Mouse (Mus musculus) adrenal gland, postnatal 36 days (tissue): ENCODE data around the gene Olfr1164. TPM values are rescaled to one million over a fixed set of nuclear protein-coding genes. Genes with fewer than 3 reads are reported as not detected.

Experiments
- DNase-seq, 2 experiments: peaks; one replicate each; pipeline ENCODE4 v3.0.0; 2021; ENCODE audit warnings: mixed read lengths in 1 of 2
- long read RNA-seq, 2 experiments: library from polyadenylated mRNA; stranded (forward); transcript quantifications; one replicate each; pipeline ENCODE4 v2.0.0; 2021; ENCODE audit warnings: borderline sequencing depth in 2 of 2
- total RNA-seq, 2 experiments: library from RNA; stranded (reverse); gene quantifications; 2 replicates each; pipeline ENCODE4 v1.2.3; 2021

Gene Olfr1164
- not detected for total RNA-seq
- long read RNA-seq, experiment 1, result 0 reads
- long read RNA-seq, experiment 2, result 0 reads

DNA sequence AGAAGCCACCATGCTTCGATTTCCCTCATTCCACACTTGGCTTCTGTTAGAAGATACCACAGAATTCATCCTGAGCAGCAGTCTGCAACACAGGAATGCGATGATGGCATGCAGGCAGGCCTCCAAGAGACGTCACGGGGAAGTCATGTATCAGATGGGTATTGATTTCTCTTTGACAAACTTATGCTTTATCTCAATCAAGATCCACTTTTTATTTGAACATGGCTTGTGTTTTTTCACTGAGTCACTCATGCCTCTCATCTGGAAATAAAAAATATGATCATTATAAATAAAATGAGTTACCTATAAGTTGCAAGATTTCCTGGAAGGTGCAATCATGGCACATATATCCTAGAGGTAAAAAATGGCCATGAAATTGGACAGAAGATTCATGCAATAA is at the start of gene Olfr1164:
Olfr1164 (minus strand) TSS at position 101 of the 400 bp plus-strand sequence.
- DNase-seq, result no peak

DNA sequence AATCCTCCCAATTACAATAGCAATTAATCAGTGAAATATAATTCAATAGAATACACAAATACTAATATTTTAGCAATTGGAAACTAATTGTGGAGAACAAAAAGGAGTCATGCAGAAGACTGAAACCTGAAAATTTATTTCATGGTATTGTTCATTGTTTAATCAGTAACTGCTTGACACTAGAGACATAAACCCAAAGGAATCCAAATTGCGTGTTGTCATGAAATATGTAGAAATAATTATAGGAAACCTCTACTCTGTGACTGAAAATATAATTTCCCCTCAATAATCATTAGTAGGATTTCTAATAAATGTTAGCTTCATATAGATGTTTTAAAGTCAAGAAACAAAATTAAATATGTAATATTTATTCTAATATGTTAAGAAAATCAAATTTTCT is 34.4 kb upstream of the Olfr1164 start, which contains the start of gene Olfr1166:
Olfr1166 (minus strand) TSS at position 101 of the 400 bp plus-strand sequence.
- no peak for DNase-seq

DNA sequence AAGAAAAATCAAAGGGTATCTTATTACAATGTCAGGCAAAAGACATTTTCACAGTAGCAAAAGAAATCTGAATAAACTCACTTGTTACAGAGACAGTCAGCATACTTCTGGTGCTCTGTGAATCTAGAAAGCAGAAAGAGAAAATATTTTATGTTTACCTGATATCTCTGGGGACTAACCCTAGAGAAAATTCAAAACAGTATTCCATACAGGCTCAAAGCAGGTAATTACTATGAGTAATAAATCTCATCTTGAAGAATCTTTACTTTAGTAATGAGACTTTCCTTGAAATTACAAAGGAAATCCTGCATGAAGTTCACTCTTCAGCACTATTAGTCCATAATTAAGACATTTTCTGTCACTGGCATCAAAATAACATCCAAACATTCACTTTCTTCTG is 22.0 kb downstream of the Olfr1164 start, which contains the start of gene Olfr1163:
Olfr1163 (minus strand) TSS at position 101 of the 400 bp plus-strand sequence.
- DNase-seq, result no peak

DNA sequence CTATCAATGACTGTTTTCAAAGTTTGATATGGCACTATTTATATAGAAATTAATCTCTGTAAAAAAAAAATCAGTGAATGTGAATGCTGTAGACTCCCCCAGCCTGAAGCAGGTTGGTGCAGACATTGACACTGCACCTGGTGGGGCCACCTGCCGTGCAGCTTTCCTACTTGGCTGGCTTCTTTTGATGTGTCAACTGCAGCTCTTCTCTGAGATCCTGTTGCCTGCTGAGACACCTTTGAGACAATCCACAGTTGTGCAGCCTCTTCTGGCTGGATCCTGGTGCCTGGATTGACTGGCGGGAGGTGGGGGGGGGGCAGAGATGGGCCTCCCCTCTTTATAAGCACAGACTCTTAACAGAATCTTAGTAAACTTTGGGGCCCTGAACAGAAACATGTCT is 30.2 kb downstream of the Olfr1164 start:
- no peak for DNase-seq

DNA sequence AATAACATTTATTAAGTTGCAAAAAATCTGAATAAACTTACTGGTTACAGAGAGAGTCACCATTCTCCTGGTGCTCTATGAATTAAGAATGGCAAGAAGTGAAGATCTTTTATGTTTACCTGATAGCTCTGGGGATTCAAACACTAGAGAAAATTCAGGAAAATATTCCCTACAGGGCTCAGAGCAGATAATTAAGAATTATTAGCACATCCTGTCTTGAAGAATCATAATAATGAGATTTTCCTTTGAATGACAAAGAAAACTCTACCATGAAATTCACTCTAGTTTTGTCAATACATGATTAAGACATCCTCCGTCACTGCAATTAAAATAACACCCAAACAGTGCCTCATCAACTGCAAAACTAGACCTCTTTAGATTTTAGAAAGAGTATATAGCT is 42.7 kb downstream of the Olfr1164 start, which contains the start of gene Olfr1162:
Olfr1162 (minus strand) TSS at position 101 of the 400 bp plus-strand sequence.
- DNase-seq, result no peak

Other genes starting within 250 kb of the Olfr1164 start
- gene Olfr1150-ps1, start 250.0 kb downstream of the Olfr1164 start, total RNA-seq, result not detected
- not detected for gene Olfr1151, start 238.1 kb downstream of the Olfr1164 start, total RNA-seq
- not detected for gene Olfr1152, start 227.5 kb downstream of the Olfr1164 start, total RNA-seq
- gene Olfr1153, start 199.0 kb downstream of the Olfr1164 start, total RNA-seq, result not detected
- gene Olfr1154, start 188.8 kb downstream of the Olfr1164 start, total RNA-seq, result not detected
- not detected for gene Olfr1155, start 148.8 kb downstream of the Olfr1164 start, total RNA-seq
- not detected for gene Olfr1156, start 140.9 kb downstream of the Olfr1164 start, total RNA-seq
- gene Olfr1157, start 125.7 kb downstream of the Olfr1164 start, total RNA-seq, result not detected
- not detected for gene Olfr74, start 119.3 kb downstream of the Olfr1164 start, total RNA-seq
- not detected for gene Olfr1158, start 103.9 kb downstream of the Olfr1164 start, total RNA-seq
- gene Olfr1160, start 85.7 kb downstream of the Olfr1164 start, total RNA-seq, result not detected
- gene Olfr1161, start 71.2 kb downstream of the Olfr1164 start, total RNA-seq, result not detected
- gene Olfr73, start 56.3 kb downstream of the Olfr1164 start, total RNA-seq, result not detected
- not detected for gene Olfr1162, start 42.8 kb downstream of the Olfr1164 start, total RNA-seq
- not detected for gene Olfr1163, start 22.1 kb downstream of the Olfr1164 start, total RNA-seq
- gene Olfr1166, start 34.3 kb upstream of the Olfr1164 start, total RNA-seq, result not detected
- not detected for gene Olfr1167, start 61.2 kb upstream of the Olfr1164 start, total RNA-seq
- not detected for gene Olfr1168, start 87.9 kb upstream of the Olfr1164 start, total RNA-seq
- gene Olfr1170, start 134.4 kb upstream of the Olfr1164 start, total RNA-seq, result not detected
- gene Olfr1173, start 185.9 kb upstream of the Olfr1164 start, total RNA-seq, result not detected
- gene Olfr1174-ps, start 221.2 kb upstream of the Olfr1164 start, total RNA-seq, result not detected
- gene Olfr1175-ps, start 233.2 kb upstream of the Olfr1164 start, total RNA-seq, result not detected
- gene Olfr1176, start 242.8 kb upstream of the Olfr1164 start, total RNA-seq, result not detected